Mouse (Mus musculus): ENCODE data around the gene Bmp8a.

DNA sequence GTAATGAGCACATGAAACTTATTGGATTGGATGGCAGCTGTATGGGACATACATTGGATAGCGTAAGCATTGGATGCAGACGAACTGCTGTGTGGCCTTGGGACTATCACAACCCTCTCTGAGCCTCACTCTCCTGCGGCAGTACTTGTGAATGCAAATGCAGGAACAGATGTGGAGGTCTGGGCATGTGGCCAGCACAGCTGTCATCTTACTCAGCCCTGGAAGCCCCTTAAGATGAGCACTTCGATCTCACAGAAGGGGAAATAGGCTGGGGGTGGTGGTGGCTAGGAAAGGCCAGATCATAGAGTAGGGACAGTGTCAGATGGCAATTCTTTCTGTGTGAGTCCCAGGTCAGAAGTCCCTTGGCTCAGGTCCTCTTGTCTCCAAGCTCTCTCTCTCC, 5.4 kb downstream of the Bmp8a start:
- TF ChIP-seq CTCF (IDR thresholded peaks at IDR 0.05; ENCODE audit: low read depth, low read length) = no peak
- TF ChIP-seq EP300 (IDR thresholded peaks at IDR 0.05; ENCODE audit: insufficient read depth, low read depth, low read length) = no peak
- TF ChIP-seq POLR2A (IDR thresholded peaks at IDR 0.05; ENCODE audit: insufficient read depth, low read length) = no peak
